Mouse (Mus musculus) cerebellum, postnatal 36 days (tissue): ENCODE results near the gene Psmc6.

Experiments
- DNase-seq, 2 experiments: peaks; one replicate each; pipeline ENCODE4 v3.0.0; 2021 to 2022; ENCODE audit warnings: mixed read lengths in 2 of 2

Gene Psmc6

GRCm38 (mm10) chr14:45364211-45365195 lies 34.9 kb downstream of the Psmc6 start:
- DNase-seq = peak; percentile 64 to 69

- DNase-seq = no peak
Observed at GRCm38 (mm10) chr14:45365196-45365587, 35.6 kb downstream of the Psmc6 start.

GRCm38 (mm10) chr14:45378771-45379170 lies 49.2 kb downstream of the Psmc6 start:
- DNase-seq = no peak

GRCm38 (mm10) chr14:45380756-45381155 lies 51.2 kb downstream of the Psmc6 start:
- no peak for DNase-seq

- DNase-seq = no peak
Observed at GRCm38 (mm10) chr14:45382912-45383311, 53.3 kb downstream of the Psmc6 start.

GRCm38 (mm10) chr14:45385596-45385995 lies 56.0 kb downstream of the Psmc6 start:
- DNase-seq = no peak

- DNase-seq = no peak
Observed at GRCm38 (mm10) chr14:45387480-45387879, 57.9 kb downstream of the Psmc6 start.

GRCm38 (mm10) chr14:45388345-45389181 lies 59.0 kb downstream of the Psmc6 start:
- peak; percentile 92 to 97 for DNase-seq

GRCm38 (mm10) chr14:45389194-45389593 lies 59.6 kb downstream of the Psmc6 start:
- DNase-seq = no peak
